In genomic region chr15:100615825-100616220, GRCm38 (mm10) we compare ENCODE assay signal across 8 mouse cellular contexts. TPM values are rescaled to one million over a fixed set of nuclear protein-coding genes. Genes with fewer than 3 reads are reported as not detected.
A peak's percentile ranks its signal among the peaks of the same experiment; 100 is the strongest.
DNase-seq lines count a peak whose midpoint lies in the region; ATAC-seq lines count a peak whose summit lies in the region.

No protein-coding gene starts in this region.

- H3K4me2 ChIP-seq in embryonic facial prominence, embryonic 11.5 days (ENCODE audit: low read depth, low read length): peak overlapping the region; percentile 71
- H3K4me2 ChIP-seq in limb, embryonic 12.5 days: peak overlapping the region; percentile 79
- H3K4me2 ChIP-seq in midbrain, embryonic 14.5 days (ENCODE audit: low read length): peak overlapping the region; percentile 87

- peak; percentile 87 for ATAC-seq in embryonic facial prominence, embryonic 11.5 days (replicated peaks; ENCODE audit: insufficient number of reproducible peaks, low FRiP score, low TSS enrichment, low read depth)
- ATAC-seq in limb, embryonic 12.5 days (ENCODE audit: insufficient number of reproducible peaks, insufficient read depth, low FRiP score, low TSS enrichment, low read depth): peak; percentile 78
- peak; percentile 87 for ATAC-seq in midbrain, embryonic 14.5 days (ENCODE audit: low FRiP score, low TSS enrichment)

- DNase-seq in 3T3-L1 (ENCODE audit: low read depth, low spot score): peak; percentile 92
- DNase-seq in adrenal gland, postnatal 25 days: peak; percentile 95
- DNase-seq in embryonic facial prominence, embryonic 11.5 days (ENCODE audit: low spot score): peak; percentile 93
- peak; percentile 99 for DNase-seq in heart, adult 11 months
- peak; percentile 86 for DNase-seq in kidney, adult 11 months
- DNase-seq in midbrain, embryonic 14.5 days: peak; percentile 96
- DNase-seq in spleen, adult 18-20 months: peak; percentile 79 to 81

- peak overlapping the region; percentile 82 for H3K9ac ChIP-seq in embryonic facial prominence, embryonic 11.5 days (replicated peaks; ENCODE audit: low read length)
- peak overlapping the region; percentile 84 for H3K9ac ChIP-seq in limb, embryonic 12.5 days (replicated peaks)
- peak overlapping the region; percentile 80 for H3K9ac ChIP-seq in midbrain, embryonic 14.5 days (replicated peaks; ENCODE audit: low read length)

- H3K27ac ChIP-seq in embryonic facial prominence, embryonic 11.5 days (replicated peaks; ENCODE audit: low read depth, low read length): peak overlapping the region; percentile 83
- H3K27ac ChIP-seq in limb, embryonic 12.5 days: peak overlapping the region; percentile 94
- peak overlapping the region; percentile 97 for H3K27ac ChIP-seq in midbrain, embryonic 14.5 days (replicated peaks; ENCODE audit: low read depth, low read length)

- no peaks in the 10 kb centered on the region for H3K9me3 ChIP-seq in embryonic facial prominence, embryonic 11.5 days (replicated peaks; ENCODE audit: control insufficient read depth, low read length)
- H3K9me3 ChIP-seq in limb, embryonic 12.5 days: no peaks in the 10 kb centered on the region
- no peaks in the 10 kb centered on the region for H3K9me3 ChIP-seq in midbrain, embryonic 14.5 days (ENCODE audit: control insufficient read depth, low read length)

- H3K36me3 ChIP-seq in embryonic facial prominence, embryonic 11.5 days (replicated peaks; ENCODE audit: control insufficient read depth, insufficient read depth, low read depth, low read length): no peaks in the 10 kb centered on the region; the same call in 1 of the 2 replicates
- H3K36me3 ChIP-seq in limb, embryonic 12.5 days: peaks cover 34% of the 10 kb centered on the region
- H3K36me3 ChIP-seq in midbrain, embryonic 14.5 days (ENCODE audit: control insufficient read depth, insufficient read depth, low read length): peaks cover 30% of the 10 kb centered on the region

- H3K4me3 ChIP-seq in embryonic facial prominence, embryonic 11.5 days (ENCODE audit: low read depth, low read length): peak overlapping the region; percentile 95
- peak overlapping the region; percentile 93 for H3K4me3 ChIP-seq in limb, embryonic 12.5 days (replicated peaks)
- peak overlapping the region; percentile 93 for H3K4me3 ChIP-seq in midbrain, embryonic 14.5 days (replicated peaks; ENCODE audit: low read depth, low read length)

- H3K4me1 ChIP-seq in embryonic facial prominence, embryonic 11.5 days (ENCODE audit: control insufficient read depth, insufficient read depth, low read length): no peaks in the 10 kb centered on the region; the same call in 1 of the 2 replicates
- H3K4me1 ChIP-seq in limb, embryonic 12.5 days (replicated peaks): peaks cover 17% of the 10 kb centered on the region
- H3K4me1 ChIP-seq in midbrain, embryonic 14.5 days (ENCODE audit: control insufficient read depth, insufficient read depth, low read length): peaks cover 18% of the 10 kb centered on the region

- 0 out of 2 replicates have a peak, but pooled peaks cover 2% of the 10 kb centered on the region for H3K27me3 ChIP-seq in embryonic facial prominence, embryonic 11.5 days (ENCODE audit: control insufficient read depth, insufficient read depth, low read length)
- H3K27me3 ChIP-seq in limb, embryonic 12.5 days: no peaks in the 10 kb centered on the region
- H3K27me3 ChIP-seq in midbrain, embryonic 14.5 days (ENCODE audit: control insufficient read depth, insufficient read depth, low read length): no peaks in the 10 kb centered on the region

- WGBS in embryonic facial prominence, embryonic 11.5 days: under 1% methylated on average over 30 of the region's 43 CpGs
- 0% methylated on average over 39 of the region's 43 CpGs for WGBS in limb, embryonic 12.5 days
- WGBS in midbrain, embryonic 14.5 days: 1% methylated on average over 43 of the region's 43 CpGs

RNA-seq across cellular contexts. Expression of gene Dazap2, which starts 0.7 kb away (rescaled TPM):
- total RNA-seq in adrenal gland, postnatal 25 days (2021): 234 and 249 TPM in 2 replicates
- polyA plus RNA-seq in embryonic facial prominence, embryonic 11.5 days (2014; fragmentation: Nextera tagmentation; extraction: Ambion mirVana): 210 and 213 TPM in 2 replicates
- polyA plus RNA-seq in limb, embryonic 12.5 days (2016; fragmentation: Nextera tagmentation; extraction: Ambion mirVana): 124 and 140 TPM in 2 replicates
- polyA plus RNA-seq in midbrain, embryonic 14.5 days (2014; fragmentation: Nextera tagmentation; extraction: Ambion mirVana): 139 and 171 TPM in 2 replicates

RNA-seq across cellular contexts. Expression of gene Pou6f1, which starts 16.0 kb away (rescaled TPM):
- total RNA-seq in adrenal gland, postnatal 25 days (2021): 18.3 and 20.5 TPM in 2 replicates
- 5.9 TPM in 2 replicates for polyA plus RNA-seq in embryonic facial prominence, embryonic 11.5 days (2014; fragmentation: Nextera tagmentation; extraction: Ambion mirVana)
- 6.6 and 8.9 TPM in 2 replicates for polyA plus RNA-seq in limb, embryonic 12.5 days (2016; fragmentation: Nextera tagmentation; extraction: Ambion mirVana)
- 45.6 and 47.3 TPM in 2 replicates for polyA plus RNA-seq in midbrain, embryonic 14.5 days (2014; fragmentation: Nextera tagmentation; extraction: Ambion mirVana)

RNA-seq across cellular contexts. Expression of gene Smagp, which starts 20.9 kb away (rescaled TPM):
- total RNA-seq in adrenal gland, postnatal 25 days (2021): 37.9 and 39.0 TPM in 2 replicates
- 4.0 and 5.4 TPM in 2 replicates for polyA plus RNA-seq in embryonic facial prominence, embryonic 11.5 days (2014; fragmentation: Nextera tagmentation; extraction: Ambion mirVana)
- 4.4 and 6.3 TPM in 2 replicates for polyA plus RNA-seq in limb, embryonic 12.5 days (2016; fragmentation: Nextera tagmentation; extraction: Ambion mirVana)
- 0.78 and 3.6 TPM in 2 replicates for polyA plus RNA-seq in midbrain, embryonic 14.5 days (2014; fragmentation: Nextera tagmentation; extraction: Ambion mirVana)

RNA-seq across cellular contexts. Expression of gene Bin2, which starts 53.5 kb away (rescaled TPM):
- 1.3 and 1.8 TPM in 2 replicates for total RNA-seq in adrenal gland, postnatal 25 days (2021)
- 2.1 and 3.7 TPM in 2 replicates for polyA plus RNA-seq in embryonic facial prominence, embryonic 11.5 days (2014; fragmentation: Nextera tagmentation; extraction: Ambion mirVana)
- polyA plus RNA-seq in limb, embryonic 12.5 days (2016; fragmentation: Nextera tagmentation; extraction: Ambion mirVana): 2.6 and 2.8 TPM in 2 replicates
- 0.61 and 1.8 TPM in 2 replicates for polyA plus RNA-seq in midbrain, embryonic 14.5 days (2014; fragmentation: Nextera tagmentation; extraction: Ambion mirVana)

Comparison
In these comparisons a context has a peak if more than half of its experiments do, and no peak if none do; other contexts are left out.
1. Peak in every context shown above with its lines: DNase-seq, ATAC-seq, H3K4me3 ChIP-seq and H3K27ac ChIP-seq.